Mouse (Mus musculus) midbrain, embryonic 16.5 days (tissue): ENCODE measurements at regions not wholly inside any gene's neighbourhood (a gene's known extent, or its start where the extent isn't known, plus 50 kb on each side); places are given as distances from the start of the nearest gene placed in this dataset.

Experiments used
- ATAC-seq: fragments of 200-750 bp; cut with Nextera tagmentation; 2 replicates; pipeline ENCODE4 v1.8.0; 2017; ENCODE audit warnings: moderate TSS enrichment
- H3K27ac ChIP-seq: fragments of 300-500 bp; sonication (generic); 2 replicates; pipeline ENCODE4 v1.5.1; 2014; ENCODE audit warnings: mild to moderate bottlenecking, low read length, mixed read lengths
- H3K27me3 ChIP-seq: fragments of 300-500 bp; sonication (generic); 2 replicates; pipeline ENCODE4 v1.6.1; 2014; ENCODE audit warnings: low read depth, low read length, mixed read lengths; ENCODE audit not compliant: control insufficient read depth, insufficient read depth
- H3K36me3 ChIP-seq: fragments of 300-500 bp; sonication (generic); 2 replicates; pipeline ENCODE4 v1.6.1; 2014; ENCODE audit warnings: mild to moderate bottlenecking, low read length, moderate library complexity, mixed read lengths; ENCODE audit not compliant: control insufficient read depth, insufficient read depth
- H3K4me1 ChIP-seq: fragments of 300-500 bp; sonication (generic); 2 replicates; pipeline ENCODE4 v1.6.1; 2014; ENCODE audit warnings: mild to moderate bottlenecking, low read length, mixed read lengths; ENCODE audit not compliant: control insufficient read depth, insufficient read depth
- H3K4me2 ChIP-seq: fragments of 300-500 bp; sonication (generic); 2 replicates; pipeline ENCODE4 v1.6.1; 2014; ENCODE audit warnings: mild to moderate bottlenecking, low read length, mixed read lengths
- H3K4me3 ChIP-seq: fragments of 300-500 bp; sonication (generic); 2 replicates; pipeline ENCODE4 v1.5.1; 2014; ENCODE audit warnings: low read depth, mild to moderate bottlenecking, low read length, moderate library complexity, mixed read lengths
- H3K9ac ChIP-seq: fragments of 300-500 bp; sonication (generic); 2 replicates; pipeline ENCODE4 v1.6.1; 2014; ENCODE audit warnings: low read depth, low read length, mixed read lengths
- H3K9me3 ChIP-seq: fragments of 300-500 bp; sonication (generic); replicated peaks from 2 replicates; pipeline ENCODE4 v1.6.1; 2014; ENCODE audit warnings: mild to moderate bottlenecking, low read length, mixed read lengths; ENCODE audit not compliant: control insufficient read depth, poor library complexity, severe bottlenecking
- WGBS: fragments of 180-500 bp; shearing (Covaris S2); extraction: QIAGEN DNeasy Blood & Tissue Kit; methylation state at CpG from one replicate; pipeline ENCODE4 v1.1.7; 2014; 5-methylcytosine and 5-hydroxymethylcytosine counted together

GRCm38 (mm10) chr1:64288812-64289447 is 166.8 kb upstream of the Klf7 start:
- Histone ChIP-seq H3K4me3 (no peak overlapping the region), H3K9me3 (no peaks in the 10 kb centered on the region), H3K36me3 (no peaks in the 10 kb centered on the region), H3K27me3 (no peaks in the 10 kb centered on the region), H3K9ac (no peak overlapping the region), H3K27ac (no peak overlapping the region), H3K4me2 (0 out of 2 replicates have a peak overlapping the region, but pooled peaks have one; percentile 2), H3K4me1 (0 out of 2 replicates have a peak, but pooled peaks cover 3% of the 10 kb centered on the region)
- ATAC-seq = peak; percentile 84
- 46% methylated on average over 12 of the region's 12 CpGs for WGBS

- no peak for ATAC-seq
- no peak overlapping the region for H3K4me2 ChIP-seq
- no peaks in the 10 kb centered on the region for H3K27me3 ChIP-seq
- H3K9ac ChIP-seq = no peak overlapping the region
- no peaks in the 10 kb centered on the region for H3K9me3 ChIP-seq
- no peak overlapping the region for H3K27ac ChIP-seq
- WGBS = 91% methylated on average over 2 of the region's 2 CpGs
- H3K4me3 ChIP-seq = no peak overlapping the region
- H3K36me3 ChIP-seq = no peaks in the 10 kb centered on the region
- 0 out of 2 replicates have a peak, but pooled peaks cover 3% of the 10 kb centered on the region for H3K4me1 ChIP-seq
Observed at GRCm38 (mm10) chr1:64287068-64287467, 165.0 kb upstream of the Klf7 start.

GRCm38 (mm10) chr1:64284656-64285055 is 162.6 kb upstream of the Klf7 start:
- WGBS = 88% methylated on average over 8 of the region's 8 CpGs

GRCm38 (mm10) chr1:64275865-64276264 is 153.8 kb upstream of the Klf7 start:
- Histone ChIP-seq H3K4me3 (no peak overlapping the region), H3K27me3 (no peaks in the 10 kb centered on the region), H3K9ac (no peak overlapping the region), H3K27ac (no peak overlapping the region), H3K4me1 (no peaks in the 10 kb centered on the region), H3K9me3 (no peaks in the 10 kb centered on the region), H3K4me2 (no peak overlapping the region), H3K36me3 (no peaks in the 10 kb centered on the region)
- no peak for ATAC-seq

More at GRCm38 (mm10) chr1:64284656-64285055, 162.6 kb upstream of the Klf7 start:
- Histone ChIP-seq H3K4me1 (0 out of 2 replicates have a peak, but pooled peaks cover 3% of the 10 kb centered on the region), H3K27me3 (no peaks in the 10 kb centered on the region), H3K36me3 (no peaks in the 10 kb centered on the region), H3K27ac (no peak overlapping the region), H3K9ac (no peak overlapping the region), H3K9me3 (no peaks in the 10 kb centered on the region), H3K4me2 (no peak overlapping the region), H3K4me3 (no peak overlapping the region)
- no peak for ATAC-seq

- H3K4me3 ChIP-seq = no peak overlapping the region
- H3K4me1 ChIP-seq = no peaks in the 10 kb centered on the region
- H3K9me3 ChIP-seq = no peaks in the 10 kb centered on the region
- no peaks in the 10 kb centered on the region for H3K36me3 ChIP-seq
- WGBS = 84% methylated on average over 3 of the region's 3 CpGs
- H3K27ac ChIP-seq = no peak overlapping the region
- H3K9ac ChIP-seq = no peak overlapping the region
- no peaks in the 10 kb centered on the region for H3K27me3 ChIP-seq
- no peak for ATAC-seq
- no peak overlapping the region for H3K4me2 ChIP-seq
Observed at GRCm38 (mm10) chr1:64275086-64275802, 153.2 kb upstream of the Klf7 start.

GRCm38 (mm10) chr1:64257237-64257636 is 135.2 kb upstream of the Klf7 start:
- no peak overlapping the region for H3K9ac ChIP-seq
- H3K4me1 ChIP-seq = peaks cover 21% of the 10 kb centered on the region
- no peaks in the 10 kb centered on the region for H3K9me3 ChIP-seq
- no peaks in the 10 kb centered on the region for H3K27me3 ChIP-seq
- 31% methylated on average over 2 of the region's 2 CpGs for WGBS
- H3K36me3 ChIP-seq = no peaks in the 10 kb centered on the region
- H3K4me3 ChIP-seq = no peak overlapping the region
- 0 out of 2 replicates have a peak overlapping the region, but pooled peaks have one; percentile 5 for H3K27ac ChIP-seq
- no peak overlapping the region for H3K4me2 ChIP-seq
- ATAC-seq = peak; percentile 33; the same call in 1 of the 2 replicates

GRCm38 (mm10) chr1:64255554-64256295 is 133.6 kb upstream of the Klf7 start:
- no peak overlapping the region; the same call in 1 of the 2 replicates for H3K4me2 ChIP-seq
- peak overlapping the region; percentile 46 for H3K27ac ChIP-seq
- H3K9ac ChIP-seq = no peak overlapping the region
- no peaks in the 10 kb centered on the region for H3K27me3 ChIP-seq
- no peaks in the 10 kb centered on the region for H3K9me3 ChIP-seq
- H3K4me1 ChIP-seq = peaks cover 21% of the 10 kb centered on the region
- 54% methylated on average over 14 of the region's 14 CpGs for WGBS
- H3K36me3 ChIP-seq = no peaks in the 10 kb centered on the region
- no peak overlapping the region for H3K4me3 ChIP-seq
- ATAC-seq = peak; percentile 69

- ATAC-seq = peak; percentile 61; the same call in 1 of the 2 replicates
- WGBS = 50% methylated on average over 8 of the region's 8 CpGs
- Histone ChIP-seq H3K4me2 (no peak overlapping the region), H3K4me1 (peaks cover 21% of the 10 kb centered on the region), H3K27me3 (no peaks in the 10 kb centered on the region), H3K27ac (peak overlapping the region; percentile 25), H3K4me3 (no peak overlapping the region), H3K9me3 (no peaks in the 10 kb centered on the region), H3K9ac (no peak overlapping the region), H3K36me3 (no peaks in the 10 kb centered on the region)
Observed at GRCm38 (mm10) chr1:64254673-64255072, 132.6 kb upstream of the Klf7 start.
